Mouse (Mus musculus): Measurements from ENCODE around the gene Spdl1.

Spdl1 gene

DNA sequence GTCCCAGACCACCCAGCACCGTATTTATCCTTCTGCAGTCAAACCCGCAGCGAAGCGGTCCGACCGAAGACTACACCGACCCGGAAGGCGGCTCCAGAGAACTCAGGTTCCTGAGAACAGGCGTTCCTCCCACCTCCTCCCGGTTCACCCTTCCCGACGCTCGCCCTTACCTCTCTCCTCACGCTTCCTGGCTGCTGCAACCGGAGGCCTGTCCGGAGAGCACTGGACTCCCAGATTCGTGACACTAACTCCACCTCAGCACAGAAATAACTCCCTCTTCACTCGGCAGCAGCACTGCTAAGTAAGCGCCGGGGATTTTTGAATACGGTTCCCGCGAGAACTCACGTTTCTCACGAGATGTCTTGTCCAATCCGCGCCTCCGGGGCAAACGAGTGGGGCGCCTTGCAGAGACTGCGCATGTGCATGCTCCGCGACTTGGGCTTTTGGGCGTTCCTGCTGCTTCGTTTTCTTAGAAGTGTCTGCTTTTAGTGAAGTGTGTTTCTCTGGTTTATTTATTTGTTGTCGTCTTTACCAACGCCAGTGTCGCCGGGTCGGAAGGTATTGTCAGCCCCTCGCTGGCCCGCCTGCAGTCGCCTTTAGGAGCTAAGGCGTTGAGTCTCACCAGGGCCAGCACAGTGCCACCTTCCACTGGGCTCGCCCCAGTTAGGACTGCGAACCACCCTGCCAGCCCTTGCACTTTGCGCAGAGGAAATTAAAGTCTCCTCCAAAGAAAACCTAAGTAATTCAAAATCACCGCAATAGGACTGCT, at the start of gene Spdl1:
Gene Spdl1 (minus strand): TSS at position 324 of the 769 bp plus-strand sequence.
- DNase-seq (ENCODE audit: low read depth, low spot score), result peak; percentile 93

DNA sequence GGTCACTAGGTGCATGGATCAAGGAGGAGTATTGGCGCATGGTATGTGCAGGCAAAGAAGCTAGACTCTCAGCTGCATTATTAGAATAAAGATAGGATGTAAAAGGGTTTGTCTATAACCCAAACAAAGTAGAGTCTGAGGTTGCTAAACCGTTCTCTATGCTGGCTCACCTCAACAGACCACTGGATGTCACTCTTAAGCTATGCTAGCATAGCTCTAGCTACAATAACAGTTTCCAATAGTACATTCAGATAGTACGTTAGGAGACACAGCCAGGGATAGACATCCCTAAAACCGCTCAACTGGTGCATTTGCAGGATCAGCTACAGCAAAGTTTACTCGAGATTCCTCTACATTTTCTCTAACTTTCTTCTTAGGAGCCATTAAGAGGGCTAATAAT, 48.1 kb upstream of the Spdl1 start:
- DNase-seq (ENCODE audit: low read depth, low spot score), result no peak

DNA sequence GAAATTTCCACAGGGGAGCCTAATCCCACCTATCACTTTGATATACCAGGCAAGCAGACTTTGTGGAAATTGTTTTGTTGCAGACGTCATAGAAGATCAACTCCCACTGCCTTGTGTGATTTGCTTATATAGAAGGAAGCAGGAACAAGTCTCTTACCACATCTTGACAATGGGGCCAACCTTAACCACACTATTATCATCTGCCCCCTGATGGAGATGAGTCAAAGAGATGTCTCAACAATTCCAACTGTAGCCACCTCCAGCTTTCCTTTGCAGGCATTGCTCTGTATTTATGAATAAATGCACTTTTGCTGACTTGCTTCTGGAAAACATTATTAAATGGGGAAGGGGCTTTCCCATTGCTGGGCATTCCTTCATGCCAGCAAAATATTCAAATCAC, 46.2 kb upstream of the Spdl1 start:
- DNase-seq (ENCODE audit: low read depth, low spot score), result no peak

DNA sequence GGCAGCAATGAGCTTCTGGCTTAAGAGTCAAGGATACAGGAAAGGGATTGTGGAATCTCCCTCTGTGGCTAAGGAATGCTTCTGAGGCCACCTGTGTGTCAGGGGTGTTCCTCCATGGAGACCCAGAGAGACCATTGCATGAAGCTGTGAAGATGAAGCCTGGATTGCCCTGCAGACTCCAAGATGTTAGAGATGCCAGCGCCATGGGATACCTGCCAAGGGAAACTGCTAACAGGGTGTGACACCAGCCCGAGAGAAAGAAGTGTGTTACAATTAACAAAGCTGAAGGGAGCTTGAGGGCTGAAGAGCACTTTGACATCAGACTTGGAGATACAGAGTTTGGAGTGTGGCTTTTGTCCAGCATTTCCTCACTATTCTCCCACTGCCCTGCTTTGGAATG, 40.4 kb upstream of the Spdl1 start:
- DNase-seq (ENCODE audit: low read depth, low spot score), result no peak

DNA sequence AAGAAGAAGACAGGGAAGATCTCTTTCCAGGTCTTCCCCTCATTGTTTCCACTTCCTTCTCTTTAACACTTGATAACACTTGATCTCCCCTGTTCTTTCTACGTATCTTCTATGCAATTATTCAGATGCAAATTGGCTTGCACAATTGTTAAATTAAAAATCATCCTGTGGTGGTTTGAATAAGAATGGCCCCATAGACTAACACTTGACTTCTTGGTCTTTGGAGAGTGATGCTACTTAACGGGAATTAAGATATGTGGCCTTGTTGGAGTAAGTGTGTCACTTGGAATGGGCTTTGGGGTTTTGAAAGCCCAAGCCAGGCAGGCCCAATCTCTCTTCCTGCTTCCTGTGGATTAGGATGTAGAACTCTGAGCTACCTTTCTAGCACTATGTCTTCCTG, 39.0 kb upstream of the Spdl1 start:
- no peak for DNase-seq (ENCODE audit: low read depth, low spot score)

DNA sequence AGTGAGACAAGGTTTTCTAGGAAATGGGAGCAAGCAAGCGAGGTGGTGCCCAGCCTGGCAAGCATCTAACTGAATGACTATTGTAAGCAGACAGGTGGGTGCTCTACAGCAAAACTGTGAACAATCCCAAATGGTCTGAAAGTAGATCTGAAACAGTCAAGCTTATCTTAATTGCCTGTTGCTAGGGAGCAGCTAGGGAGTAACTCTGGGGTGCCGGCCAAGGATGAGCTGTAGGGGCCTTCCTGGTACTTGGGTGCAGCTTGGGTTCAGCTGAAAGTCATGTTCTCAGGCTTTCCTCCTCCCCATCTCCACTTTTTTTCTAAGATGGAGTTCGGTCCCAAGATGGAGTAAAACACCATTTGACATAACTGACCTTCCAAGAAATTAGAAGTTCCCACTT, 38.5 kb upstream of the Spdl1 start:
- DNase-seq (ENCODE audit: low read depth, low spot score), result no peak

DNA sequence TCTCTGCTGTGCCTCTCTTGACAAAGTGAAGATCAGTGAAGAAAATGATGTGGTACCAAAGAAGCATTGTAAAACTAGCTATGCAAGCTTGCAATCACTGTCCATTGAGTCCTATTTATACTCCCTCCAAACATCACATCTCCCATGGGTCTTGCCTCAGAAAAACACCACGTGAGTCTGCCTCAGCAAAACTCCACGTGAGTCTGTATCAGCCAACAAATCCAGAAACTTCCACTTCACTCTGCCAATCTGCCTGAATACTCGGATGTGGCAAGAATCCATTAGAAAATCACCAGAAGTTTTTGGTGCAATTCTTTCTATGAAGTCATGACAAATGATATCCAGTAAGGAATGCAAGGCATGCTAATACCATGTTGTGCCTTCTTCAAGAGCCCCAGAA, 38.0 kb upstream of the Spdl1 start:
- DNase-seq (ENCODE audit: low read depth, low spot score), result peak; percentile 82

DNA sequence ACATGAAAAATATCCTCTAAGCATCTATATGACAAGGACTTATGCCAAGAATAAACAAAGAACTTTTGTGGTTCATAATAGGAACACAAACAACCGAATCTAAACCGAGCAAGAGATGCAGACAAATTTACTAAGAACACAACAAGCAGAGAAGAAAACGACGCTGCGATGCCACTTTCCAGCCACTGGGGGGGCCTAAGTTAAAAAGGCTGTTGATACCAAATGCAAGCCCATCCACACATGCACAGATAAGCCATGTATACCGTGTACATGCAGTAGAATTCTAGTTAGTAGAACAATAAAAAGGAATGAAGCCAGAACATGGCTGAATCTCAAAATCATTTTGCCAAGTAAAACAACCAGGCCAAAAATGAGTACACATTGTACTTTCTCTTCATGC, 35.2 kb upstream of the Spdl1 start:
- DNase-seq (ENCODE audit: low read depth, low spot score), result no peak

DNA sequence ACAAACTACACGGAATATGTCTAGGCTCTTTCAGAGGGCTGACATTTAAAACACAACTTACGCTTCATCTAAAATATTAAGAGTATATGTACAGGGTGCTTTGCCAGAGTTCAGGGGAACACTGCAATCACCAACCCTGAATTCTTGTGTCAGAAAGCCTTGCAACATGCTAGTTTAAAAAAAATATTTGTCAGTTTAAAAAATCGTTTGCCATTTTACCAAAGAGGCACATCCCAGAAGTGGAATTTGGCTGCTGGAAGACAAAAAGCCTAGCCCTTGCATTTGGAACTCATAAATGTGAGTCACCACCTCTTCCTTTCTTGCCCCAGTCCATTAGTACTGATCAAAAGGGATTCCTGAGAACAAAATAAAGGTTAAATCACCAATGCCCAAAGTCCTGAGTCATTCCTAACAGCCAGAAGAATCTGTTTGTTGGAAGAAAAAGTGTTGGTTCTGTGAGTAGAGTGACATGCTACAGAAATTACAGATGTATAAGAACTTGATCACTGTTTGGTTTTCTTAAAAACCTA, 32.4 kb upstream of the Spdl1 start:
- DNase-seq (ENCODE audit: low read depth, low spot score), result peak; percentile 58

DNA sequence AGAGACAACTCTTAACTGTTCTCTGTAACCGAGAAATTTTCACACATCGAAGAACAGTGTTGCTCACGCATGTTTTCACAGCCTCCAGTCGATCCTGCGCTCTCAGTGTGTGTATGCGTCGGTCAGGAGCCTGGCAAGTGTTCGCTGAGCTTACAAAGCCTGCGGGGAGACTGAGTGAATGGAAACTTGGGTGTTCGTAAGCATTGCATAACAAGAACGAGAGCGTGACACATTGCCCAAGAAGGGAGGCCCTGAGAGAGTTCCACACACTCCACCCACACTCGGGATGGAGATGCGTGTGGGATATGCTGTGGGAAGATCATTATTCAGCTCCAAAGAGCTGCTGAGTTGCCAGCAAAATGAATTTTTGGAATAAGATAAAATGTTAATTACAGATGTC, 31.7 kb upstream of the Spdl1 start:
- peak; percentile 85 for DNase-seq (ENCODE audit: low read depth, low spot score)

DNA sequence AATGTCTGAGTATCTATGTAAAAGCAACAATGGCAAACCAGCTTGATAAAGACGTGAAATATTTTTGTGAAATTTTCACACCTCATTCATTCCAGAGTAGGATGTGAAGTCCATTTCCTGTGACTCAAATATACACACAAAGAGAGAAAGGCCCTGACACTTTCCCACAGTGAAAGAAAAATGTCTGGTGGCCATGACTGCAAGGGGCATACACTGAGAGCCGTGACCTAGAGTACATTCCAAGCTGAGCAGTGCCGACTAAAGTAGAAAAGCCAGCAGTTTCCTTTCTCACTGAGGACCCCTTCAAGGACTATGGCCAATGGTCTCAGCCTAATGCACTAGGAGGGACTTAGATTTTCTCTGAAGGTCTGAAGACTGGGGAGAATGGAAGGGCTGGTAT, 23.2 kb upstream of the Spdl1 start:
- DNase-seq (ENCODE audit: low read depth, low spot score), result no peak

DNA sequence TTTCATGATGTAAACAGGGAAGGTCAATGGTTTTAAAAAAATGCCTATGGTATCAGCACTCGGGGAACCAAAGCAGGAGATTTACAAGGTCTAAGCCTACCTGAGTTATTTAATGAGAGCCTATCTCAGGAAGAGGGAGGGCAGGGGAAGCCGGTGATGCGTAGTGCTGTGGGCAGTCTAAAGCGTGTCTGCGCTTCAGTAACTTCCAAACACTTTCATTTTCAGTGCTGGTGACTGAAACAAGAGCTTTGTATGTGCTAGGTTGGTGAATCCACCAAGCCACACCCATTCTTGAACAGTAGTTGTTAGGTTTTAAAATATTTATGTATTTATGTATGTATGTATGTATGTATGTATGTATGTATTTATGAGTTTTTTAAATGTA, 12.8 kb upstream of the Spdl1 start:
- no peak for DNase-seq (ENCODE audit: low read depth, low spot score)

DNA sequence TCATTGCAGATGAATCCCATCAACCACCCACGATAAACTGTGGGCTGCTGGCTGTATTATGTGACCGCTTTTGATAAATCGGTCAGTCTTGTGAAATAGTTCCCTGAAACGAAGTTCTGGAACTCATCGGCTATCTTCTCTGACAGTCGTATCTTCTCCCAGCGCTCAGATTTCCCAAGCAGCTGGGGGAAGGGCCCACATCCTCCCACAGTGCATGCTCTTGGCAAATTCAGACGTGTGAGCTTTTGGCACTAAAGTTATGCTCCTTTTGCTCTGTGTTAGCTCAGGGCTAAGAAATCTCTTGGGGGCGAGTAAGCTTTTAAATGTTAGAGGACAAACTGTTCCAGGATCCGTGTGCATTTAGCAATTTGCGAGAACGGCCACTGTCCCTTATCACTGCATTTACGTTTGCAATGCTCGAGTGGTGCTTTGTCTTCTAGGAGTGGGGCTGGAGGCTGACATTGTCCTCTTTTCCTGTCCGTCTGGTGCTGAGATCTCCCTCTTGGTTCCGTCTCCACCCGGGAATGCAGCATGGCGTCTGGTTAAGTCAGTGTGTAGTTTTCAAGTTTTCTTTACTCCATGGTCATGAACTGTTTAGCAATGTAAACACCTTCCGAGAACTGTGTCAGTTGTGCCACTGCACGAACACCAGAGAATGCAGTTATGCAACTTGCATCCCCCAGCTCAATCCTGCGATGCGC, 12.3 kb upstream of the Spdl1 start:
- DNase-seq (ENCODE audit: low read depth, low spot score), result peak; percentile 81

DNA sequence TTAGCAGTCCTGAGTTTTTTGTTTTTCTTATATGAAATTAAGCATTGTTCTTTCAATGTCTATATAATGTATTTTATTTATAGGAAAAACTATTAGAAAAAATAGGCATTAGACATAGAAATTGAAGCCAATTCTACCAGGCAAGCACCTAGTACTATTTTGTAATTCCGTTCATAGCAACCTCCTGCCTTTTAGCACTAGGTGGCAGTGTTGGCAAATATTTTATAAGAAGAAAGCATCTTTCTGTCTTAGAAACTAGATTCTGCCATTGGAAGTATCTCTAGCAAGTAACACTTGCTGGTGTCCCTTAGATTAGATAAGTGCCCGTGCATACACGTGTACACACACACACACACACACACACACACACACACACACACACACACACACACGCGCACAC, 10.1 kb upstream of the Spdl1 start:
- DNase-seq (ENCODE audit: low read depth, low spot score), result no peak

DNA sequence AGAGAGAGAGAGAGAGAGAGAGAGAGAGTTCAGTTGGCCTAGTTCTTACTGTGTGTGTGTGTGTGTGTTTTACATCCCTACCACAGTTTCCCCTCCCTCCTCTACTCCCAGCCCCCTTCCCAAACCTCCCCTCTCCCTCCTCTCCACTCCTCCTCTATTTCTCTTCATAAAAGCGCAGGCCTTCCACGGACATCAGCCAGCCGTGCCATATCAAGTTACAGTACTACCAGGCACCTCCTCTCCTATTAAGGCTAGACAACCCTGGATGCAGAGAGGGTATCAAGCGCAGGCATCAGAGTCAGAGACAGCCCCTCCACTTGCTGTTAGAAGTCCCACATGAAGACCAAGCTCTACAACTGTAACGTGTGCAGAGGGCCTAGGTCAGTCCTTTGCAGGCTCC, 6.8 kb upstream of the Spdl1 start:
- DNase-seq (ENCODE audit: low read depth, low spot score), result no peak

DNA sequence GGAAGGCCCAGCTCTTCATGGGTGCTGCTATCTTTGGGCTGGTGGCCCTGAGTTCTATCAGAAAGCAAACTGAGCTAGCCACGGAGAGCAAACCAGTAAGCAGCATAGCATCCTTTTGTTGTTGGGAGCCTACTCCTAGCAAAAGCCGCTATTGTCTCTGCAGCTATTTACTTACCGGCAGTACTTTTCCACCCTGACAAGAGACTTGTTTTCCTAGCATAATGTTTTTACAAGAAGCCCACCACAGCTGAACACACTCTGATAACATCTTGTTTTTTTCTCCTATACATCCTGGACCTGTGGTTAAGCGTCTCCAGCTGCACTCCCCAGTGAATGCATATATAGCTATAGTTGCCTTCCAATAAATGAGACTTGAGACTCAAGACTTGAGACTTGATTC, 5.6 kb upstream of the Spdl1 start:
- no peak for DNase-seq (ENCODE audit: low read depth, low spot score)

DNA sequence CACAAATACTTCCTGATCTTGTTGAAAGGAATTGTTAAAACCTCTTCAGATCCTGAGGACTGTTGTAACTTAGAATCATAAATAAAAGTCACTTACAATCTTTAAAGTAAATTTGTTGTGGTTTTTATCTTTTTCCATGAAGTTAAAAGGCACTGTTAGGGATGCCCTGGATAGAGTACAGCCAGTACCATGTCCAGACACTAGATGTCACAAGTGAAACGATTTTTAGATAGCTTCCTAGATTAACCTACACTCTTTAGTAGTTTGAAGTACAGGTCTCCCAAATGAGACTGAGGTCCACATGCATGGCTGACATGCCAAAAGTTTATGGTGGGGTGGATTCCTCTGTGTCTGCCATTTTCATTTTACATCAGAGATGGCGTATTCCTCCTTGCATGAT, 2.8 kb upstream of the Spdl1 start:
- no peak for DNase-seq (ENCODE audit: low read depth, low spot score)

DNA sequence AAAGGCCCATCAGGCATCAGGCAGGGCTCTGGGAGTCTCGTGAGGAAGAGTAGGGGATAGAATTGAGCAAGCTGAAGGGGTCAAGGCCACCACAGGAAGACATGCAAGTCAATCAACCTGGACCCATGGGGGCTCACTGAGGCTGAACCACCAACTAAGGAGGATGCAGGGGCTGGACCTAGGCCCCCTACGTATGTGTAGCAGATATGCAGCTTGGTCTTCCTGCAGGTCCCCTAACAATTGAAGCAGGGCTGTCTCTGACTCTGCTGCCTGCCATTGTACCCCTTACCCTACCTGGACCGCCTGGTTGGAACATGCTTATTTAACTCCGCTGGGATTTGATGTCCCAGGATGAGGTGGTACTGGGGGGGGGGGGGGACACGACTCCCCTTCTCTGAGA, 763 bp downstream of the Spdl1 start:
- no peak for DNase-seq (ENCODE audit: low read depth, low spot score)

DNA sequence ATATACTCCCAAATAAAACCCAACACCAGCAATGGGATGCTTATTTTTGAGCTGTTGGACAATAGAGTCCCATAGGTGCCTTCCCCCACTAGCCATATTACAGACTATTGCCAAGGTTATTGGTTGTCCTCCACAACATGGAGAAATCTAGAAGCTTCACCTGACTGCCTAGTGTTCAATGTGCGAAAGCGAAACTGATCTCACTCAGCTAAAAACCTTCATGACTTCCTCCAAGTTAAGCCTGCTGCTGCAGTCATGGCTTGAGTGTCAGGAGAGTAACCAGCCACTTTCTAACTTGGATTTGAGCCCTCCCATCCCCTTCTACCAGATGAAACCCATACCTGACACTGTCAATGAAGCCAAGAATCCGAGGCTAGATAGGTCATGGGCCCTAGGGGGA, 5.6 kb downstream of the Spdl1 start:
- no peak for DNase-seq (ENCODE audit: low read depth, low spot score)

DNA sequence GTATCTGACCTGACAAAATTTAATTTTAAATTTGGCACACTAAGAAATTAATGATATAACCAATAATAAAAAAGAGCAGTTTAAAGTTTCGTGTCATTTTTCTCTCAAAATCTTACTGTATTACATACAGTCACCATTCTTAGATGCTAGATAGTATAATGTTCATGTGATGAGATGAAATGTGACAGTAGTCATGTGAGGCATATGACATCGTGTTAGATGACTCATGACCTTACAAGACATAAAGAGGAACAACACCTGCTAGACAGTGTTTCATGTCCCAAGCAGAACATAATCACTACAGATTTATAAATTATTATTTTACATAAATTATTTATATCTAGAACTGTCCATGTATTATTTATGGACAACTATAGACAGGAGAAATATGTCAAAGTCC, 6.5 kb downstream of the Spdl1 start:
- DNase-seq (ENCODE audit: low read depth, low spot score), result no peak

DNA sequence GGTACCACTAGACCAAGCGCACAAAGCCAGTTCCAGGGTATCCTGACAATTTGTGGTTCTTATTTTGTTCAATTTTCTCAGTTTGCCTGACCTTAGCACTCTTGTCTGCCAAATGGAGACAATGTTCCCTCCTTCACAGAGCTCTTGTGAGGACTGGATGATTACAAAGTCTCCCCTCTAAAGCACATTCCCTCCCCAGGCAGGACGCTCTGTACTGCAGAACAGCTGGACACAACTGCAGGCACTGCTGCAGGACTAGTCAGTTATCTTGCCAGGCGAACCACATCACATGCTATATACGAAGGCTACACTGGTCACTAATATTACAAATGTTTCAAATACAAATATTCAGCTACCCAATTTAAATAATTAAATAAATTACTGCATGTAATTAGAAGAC, 8.7 kb downstream of the Spdl1 start:
- DNase-seq (ENCODE audit: low read depth, low spot score), result no peak

DNA sequence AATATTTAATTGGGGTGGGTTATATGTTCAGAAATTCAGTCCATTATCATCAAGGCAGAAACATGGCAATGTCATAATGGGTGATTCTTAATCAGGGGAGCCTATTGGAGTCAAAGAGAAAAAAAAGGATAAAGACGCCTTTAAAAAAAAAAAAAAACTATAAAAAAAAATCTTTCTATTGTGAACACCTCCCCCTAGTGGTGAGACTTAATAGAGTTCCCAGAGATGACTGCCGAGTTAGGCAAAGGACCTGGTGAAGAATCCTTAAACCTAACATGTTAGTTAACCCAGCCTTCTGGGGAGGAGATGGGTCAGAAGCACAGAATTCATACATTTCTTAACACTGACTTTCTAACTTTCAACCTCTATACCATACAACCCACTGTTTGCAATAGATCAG, 18.7 kb downstream of the Spdl1 start:
- DNase-seq (ENCODE audit: low read depth, low spot score), result no peak

DNA sequence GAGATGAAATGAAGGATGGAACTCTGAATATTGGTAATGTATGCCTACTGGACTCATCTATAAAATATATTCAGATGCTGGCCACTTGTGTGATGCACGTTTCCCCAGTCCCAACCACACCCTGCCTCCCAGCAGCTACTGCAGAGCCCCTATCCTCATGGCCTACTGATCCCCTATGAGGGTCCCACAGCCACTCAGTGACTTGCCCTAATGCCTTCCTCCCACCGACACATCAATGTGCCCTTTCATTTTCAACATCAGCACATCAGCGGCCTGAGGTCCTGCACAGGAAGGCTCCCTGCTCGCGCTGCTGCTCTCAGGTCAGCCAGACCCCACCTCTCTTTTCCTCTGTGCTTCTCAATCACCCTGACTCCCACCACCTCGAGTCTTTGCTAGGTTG, 19.1 kb downstream of the Spdl1 start:
- no peak for DNase-seq (ENCODE audit: low read depth, low spot score)
